Mouse (Mus musculus) CH12.LX (cell line): ENCODE results near the gene Adamts16. TPM values are rescaled to one million over a fixed set of nuclear protein-coding genes. Genes with fewer than 3 reads are reported as not detected.

Source experiments
- DNase-seq: peaks from one replicate; pipeline ENCODE4 v3.0.0-alpha.2; 2013; ENCODE audit errors: extremely low read depth
- H3K27ac ChIP-seq: 2 replicates; pipeline ENCODE4 v1.5.1; 2012; ENCODE audit warnings: low read depth, mild to moderate bottlenecking, control low read depth, moderate library complexity; ENCODE audit not compliant: insufficient read depth
- H3K27me3 ChIP-seq: replicated peaks from 2 replicates; pipeline ENCODE3; 2012; ENCODE audit warnings: inconsistent platforms
- H3K36me3 ChIP-seq, 2 experiments: replicated peaks in 1 of 2; 2 replicates each; pipeline versions ENCODE3 to v1.6.1; 2012; ENCODE audit warnings: inconsistent platforms in 1 of 2, low read length in 1 of 2, mild to moderate bottlenecking in 1 of 2, mixed read lengths in 1 of 2, moderate library complexity in 1 of 2; ENCODE audit not compliant: control insufficient read depth in 1 of 2, insufficient read depth in 1 of 2
- H3K4me1 ChIP-seq, 2 experiments: 2 replicates each; pipeline ENCODE4 v1.6.1; 2012; ENCODE audit warnings: inconsistent platforms in 1 of 2, moderate library complexity in 1 of 2; ENCODE audit not compliant: insufficient read depth in 2 of 2, control insufficient read depth in 1 of 2
- H3K4me2 ChIP-seq: 2 replicates; pipeline ENCODE4 v1.6.1; 2012; ENCODE audit warnings: low read depth, mild to moderate bottlenecking, control low read depth; ENCODE audit not compliant: poor library complexity, insufficient read depth, severe bottlenecking
- H3K4me3 ChIP-seq, 3 experiments: fragments of 150-350 bp in 1 of 3; sonication (generic) in 1 of 3; replicated peaks in 1 of 3; 2 replicates each; pipeline versions ENCODE3 to v1.5.1; 2011 to 2012; ENCODE audit warnings: low read depth in 2 of 3, low read length in 2 of 3, mild to moderate bottlenecking in 2 of 3, moderate library complexity in 2 of 3, control low read depth in 1 of 3, improper control_type of control experiment in 1 of 3, inconsistent platforms in 1 of 3, mixed read lengths in 1 of 3; ENCODE audit not compliant: poor library complexity in 1 of 3
- H3K79me2 ChIP-seq: replicated peaks from 2 replicates; pipeline ENCODE4 v1.6.1; 2012; ENCODE audit warnings: mild to moderate bottlenecking, moderate library complexity; ENCODE audit not compliant: control insufficient read depth, poor library complexity, insufficient read depth, severe bottlenecking; ENCODE audit errors: extremely low read depth
- H3K9ac ChIP-seq: 2 replicates; pipeline ENCODE4 v1.6.1; 2012; ENCODE audit warnings: low read depth, mild to moderate bottlenecking, control low read depth, moderate library complexity; ENCODE audit not compliant: insufficient read depth
- H3K9me3 ChIP-seq: replicated peaks from 2 replicates; pipeline ENCODE3; 2012; ENCODE audit warnings: low read length, inconsistent platforms, mixed read lengths
- CHD1 ChIP-seq: IDR thresholded peaks from 2 replicates; pipeline ENCODE4 v1.6.1; 2012; ENCODE audit warnings: low read depth, low read length, improper control_type of control experiment, inconsistent platforms
- CHD2 ChIP-seq: IDR thresholded peaks from 2 replicates; pipeline ENCODE4 v1.6.1; 2011; ENCODE audit warnings: low read length, improper control_type of control experiment
- E2F4 ChIP-seq: IDR thresholded peaks from 2 replicates; pipeline ENCODE4 v1.6.1; 2011; ENCODE audit warnings: low read depth, low read length, improper control_type of control experiment; ENCODE audit not compliant: insufficient replicate concordance
- ELF1 ChIP-seq: IDR thresholded peaks from 2 replicates; pipeline ENCODE4 v1.6.1; 2014; ENCODE audit warnings: low read depth, mild to moderate bottlenecking, inconsistent platforms, low read length, improper control_type of control experiment
- EP300 ChIP-seq: IDR thresholded peaks from 2 replicates; pipeline ENCODE4 v1.6.1; 2011; ENCODE audit warnings: low read length, improper control_type of control experiment
- GABPA ChIP-seq: IDR thresholded peaks from 2 replicates; pipeline ENCODE4 v1.6.1; 2012; ENCODE audit warnings: low read depth, low read length, improper control_type of control experiment, inconsistent platforms; ENCODE audit not compliant: insufficient replicate concordance
- JUN ChIP-seq: IDR thresholded peaks from 2 replicates; pipeline ENCODE4 v1.6.1; 2011; ENCODE audit warnings: low read depth, mild to moderate bottlenecking, low read length, improper control_type of control experiment, moderate library complexity; ENCODE audit not compliant: insufficient read depth
- JUND ChIP-seq: conservative IDR thresholded peaks from 2 replicates; pipeline ENCODE4 v1.6.1; 2011; ENCODE audit warnings: low read depth, low read length, improper control_type of control experiment
- MAFK ChIP-seq: IDR thresholded peaks from 2 replicates; pipeline ENCODE4 v1.6.1; 2011; ENCODE audit warnings: low read length, improper control_type of control experiment; ENCODE audit not compliant: insufficient replicate concordance
- MEF2A ChIP-seq: IDR thresholded peaks from 2 replicates; pipeline ENCODE4 v1.6.1; 2014; ENCODE audit warnings: low read depth, mild to moderate bottlenecking, inconsistent platforms, low read length, improper control_type of control experiment, borderline replicate concordance
- MXI1 ChIP-seq: IDR thresholded peaks from 2 replicates; pipeline ENCODE4 v1.6.1; 2011; ENCODE audit warnings: mild to moderate bottlenecking, low read depth, low read length, improper control_type of control experiment
- MYC ChIP-seq: IDR thresholded peaks from 2 replicates; pipeline ENCODE4 v1.6.1; 2011; ENCODE audit warnings: low read depth, mild to moderate bottlenecking, improper control_type of control experiment, low read length
- NRF1 ChIP-seq: IDR thresholded peaks from 2 replicates; pipeline ENCODE4 v1.6.1; 2014; ENCODE audit warnings: low read depth, mild to moderate bottlenecking, inconsistent platforms, low read length, improper control_type of control experiment, moderate library complexity
- RAD21 ChIP-seq: IDR thresholded peaks from 2 replicates; pipeline ENCODE4 v1.6.1; 2011; ENCODE audit warnings: low read depth, mild to moderate bottlenecking, low read length, improper control_type of control experiment, moderate library complexity
- SIN3A ChIP-seq: IDR thresholded peaks from 2 replicates; pipeline ENCODE4 v1.6.1; 2012; ENCODE audit warnings: low read length, improper control_type of control experiment, inconsistent platforms
- SMC3 ChIP-seq: IDR thresholded peaks from 2 replicates; pipeline ENCODE4 v1.6.1; 2011; ENCODE audit warnings: low read depth, low read length, improper control_type of control experiment
- TBP ChIP-seq: conservative IDR thresholded peaks from 2 replicates; pipeline ENCODE4 v1.6.1; 2011; ENCODE audit warnings: low read depth, low read length, improper control_type of control experiment
- TCF12 ChIP-seq: IDR thresholded peaks from 2 replicates; pipeline ENCODE4 v1.6.1; 2014; ENCODE audit warnings: low read depth, mild to moderate bottlenecking, inconsistent platforms, low read length, improper control_type of control experiment
- USF1 ChIP-seq: IDR thresholded peaks from 2 replicates; pipeline ENCODE4 v1.6.1; 2014; ENCODE audit warnings: low read depth, mild to moderate bottlenecking, inconsistent platforms, low read length, improper control_type of control experiment
- USF2 ChIP-seq: conservative IDR thresholded peaks from 2 replicates; pipeline ENCODE4 v1.6.1; 2011; ENCODE audit warnings: low read depth, low read length, improper control_type of control experiment
- ZC3H11A ChIP-seq: IDR thresholded peaks from 2 replicates; pipeline ENCODE4 v1.6.1; 2012; ENCODE audit warnings: low read depth, mild to moderate bottlenecking, inconsistent platforms, low read length, improper control_type of control experiment
- ZKSCAN1 ChIP-seq: IDR thresholded peaks from 2 replicates; pipeline ENCODE4 v1.6.1; 2012; ENCODE audit warnings: low read depth, inconsistent platforms, low read length, improper control_type of control experiment, borderline replicate concordance
- ZMIZ1 ChIP-seq: IDR thresholded peaks from 2 replicates; pipeline ENCODE4 v1.6.1; 2012; ENCODE audit warnings: low read depth, mild to moderate bottlenecking, inconsistent platforms, low read length, improper control_type of control experiment
- dilution Hi-C: fragments of 300-500 bp; cut with MboI; formaldehyde crosslinking; loops from 2 replicates; pipeline ENCODE4 v1.14.3; 2020; ENCODE audit warnings: low sequenced_read_pairs; ENCODE audit not compliant: extremely low pct_unique_long_range_greater_than_20kb, extremely low pct_ligation_motif_present
- in situ Hi-C: fragments of 300-500 bp; cut with MboI; formaldehyde crosslinking; loops from 3 replicates; pipeline ENCODE4 v1.14.3; 2019; ENCODE audit warnings: low sequenced_read_pairs, low pct_ligation_motif_present, low pct_unique_long_range_greater_than_20kb, mixed read lengths
- polyA plus RNA-seq: library from polyadenylated mRNA; unstranded; fragments of >175 nt; gene quantifications from 2 replicates; pipeline ENCODE4 v1.2.1, GENCODE M21; 2012; ENCODE audit warnings: low read depth; ENCODE audit not compliant: insufficient read length
- total RNA-seq, 2 experiments: library from RNA; depleted of rRNA; stranded (reverse); fragments of 300-350 nt in 1 of 2; fragments of >200 nt in 1 of 2; gene quantifications; 2 replicates each; pipeline ENCODE4 v1.2.3; 2012 to 2014

Gene Adamts16
- total and polyA plus RNA-seq, 3 experiments, result not detected

- Histone ChIP-seq H3K4me2 (no peak overlapping the region), H3K4me1 (peaks cover 0 to 8% of the 10 kb centered on the region in 2 experiments; a peak in 2 of 4 replicates), H3K9me3 (no peaks in the 10 kb centered on the region), H3K79me2 (no peaks in the 10 kb centered on the region), H3K9ac (no peak overlapping the region)
- no peak for DNase-seq
- in situ Hi-C loops, result no loop called here
- TF ChIP-seq MXI1 (no peak), USF2 (no peak), ELF1 (no peak), CHD1 (no peak), E2F4 (no peak), RAD21 (no peak), ZC3H11A (no peak), JUND (no peak), MAFK (no peak), MYC (no peak), NRF1 (no peak), EP300 (no peak), SIN3A (no peak), TCF12 (no peak), CHD2 (no peak), ZKSCAN1 (no peak)
- TF ChIP-seq, all 38 proteins: peak for 0
- H3K27ac ChIP-seq, result no peak overlapping the region
- H3K36me3 ChIP-seq, result no peaks in the 10 kb centered on the region
- dilution Hi-C loops, result no loop called here
- H3K27me3 ChIP-seq, result no peaks in the 10 kb centered on the region
- no peak overlapping the region for H3K4me3 ChIP-seq
Observed at GRCm38 (mm10) chr13:70814423-70814822, 27.2 kb downstream of the Adamts16 start.

DNA sequence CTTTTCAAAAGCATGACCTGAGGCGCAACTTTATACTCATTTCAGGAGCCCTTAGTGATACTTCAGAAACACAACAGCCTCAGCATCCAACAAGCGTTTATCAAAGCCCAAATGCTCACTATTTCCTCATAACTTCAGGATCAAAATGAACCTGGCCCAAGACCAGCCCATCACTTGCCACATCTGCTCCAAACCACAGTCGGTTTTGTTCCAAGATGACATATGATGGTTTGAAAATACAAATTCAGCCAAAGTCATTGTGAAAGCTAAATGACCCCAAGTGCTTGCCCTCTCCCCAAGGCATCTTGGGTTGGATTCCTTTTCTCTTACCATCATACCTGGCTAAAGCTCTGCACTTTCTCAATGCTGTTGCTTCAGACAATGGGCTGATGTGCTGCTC is 36.1 kb downstream of the Adamts16 start:
- DNase-seq, result no peak
- Histone ChIP-seq H3K27me3 (no peaks in the 10 kb centered on the region), H3K4me2 (no peak overlapping the region), H3K4me3 (no peak overlapping the region), H3K79me2 (no peaks in the 10 kb centered on the region), H3K4me1 (no peaks in the 10 kb centered on the region), H3K27ac (no peak overlapping the region), H3K36me3 (no peaks in the 10 kb centered on the region), H3K9ac (no peak overlapping the region), H3K9me3 (no peaks in the 10 kb centered on the region)
- dilution Hi-C loops (no loop called here), in situ Hi-C loops (no loop called here)
- no peak for TF ChIP-seq USF2
- no peak for TF ChIP-seq GABPA
- TF ChIP-seq JUN, result no peak
- no peak for TF ChIP-seq MEF2A
- no peak for TF ChIP-seq USF1
- no peak for TF ChIP-seq SIN3A
- no peak for TF ChIP-seq SMC3
- TF ChIP-seq RAD21, result no peak
- no peak for TF ChIP-seq TBP
- TF ChIP-seq ZMIZ1, result no peak
